Mouse (Mus musculus): ENCODE data around the gene Gbgt1.
A peak's percentile ranks its signal among the peaks of the same experiment; 100 is the strongest.
"Not testable (repeated sequence)": the region's sequence is repeated elsewhere in the genome, so short reads cannot be mapped to it uniquely, and the experiment has no call there.

The Gbgt1 gene

GRCm38 (mm10) chr2:28496671-28497070 is at the start of gene Gbgt1:
Gene Gbgt1 (plus strand): TSS chr2:28496891.
- peak; percentile 46 to 61 for DNase-seq

- no peak for DNase-seq
These were observed 49.4 kb upstream of the Gbgt1 start for GRCm38 (mm10) chr2:28447315-28447670.

DNA sequence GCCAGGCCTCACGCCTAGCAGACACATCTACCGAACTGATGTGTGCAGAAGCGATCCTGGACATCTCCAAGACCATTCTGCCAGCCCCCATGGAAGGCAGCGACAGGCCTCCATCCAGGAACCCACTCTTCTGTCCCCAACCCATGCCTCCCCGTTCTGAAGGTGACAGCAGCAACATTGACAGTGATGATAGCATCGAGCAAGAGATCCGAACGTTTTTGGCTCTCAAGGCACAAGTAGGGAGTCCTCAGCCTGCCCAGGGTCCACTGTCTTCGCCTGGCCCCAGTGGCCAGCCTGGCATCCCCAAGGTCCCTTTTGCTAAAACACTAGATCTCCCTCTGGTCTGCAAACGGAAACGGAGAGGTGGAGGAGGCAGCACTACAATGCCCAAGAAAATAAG is 45.0 kb upstream of the Gbgt1 start:
- DNase-seq, result no peak

DNA sequence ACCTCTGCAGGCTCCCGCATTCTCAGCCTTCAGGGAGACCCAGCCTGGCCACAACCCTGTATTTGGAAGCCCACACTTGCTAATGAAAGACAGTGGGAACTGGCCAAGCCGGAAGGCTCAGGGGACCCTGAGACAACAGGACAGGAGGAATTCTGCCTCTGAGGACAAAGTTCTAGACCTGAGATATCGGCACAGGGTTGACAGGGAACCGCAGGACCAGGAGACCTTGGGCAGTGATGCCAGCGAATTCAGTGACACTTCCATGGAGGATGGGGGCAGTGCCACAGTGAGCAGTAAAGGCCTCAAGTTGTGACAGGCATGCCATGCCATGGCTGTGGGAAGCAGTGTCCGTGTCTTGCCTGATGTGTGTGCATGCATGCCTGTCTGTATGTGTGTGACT is 43.2 kb upstream of the Gbgt1 start:
- no peak for DNase-seq

DNA sequence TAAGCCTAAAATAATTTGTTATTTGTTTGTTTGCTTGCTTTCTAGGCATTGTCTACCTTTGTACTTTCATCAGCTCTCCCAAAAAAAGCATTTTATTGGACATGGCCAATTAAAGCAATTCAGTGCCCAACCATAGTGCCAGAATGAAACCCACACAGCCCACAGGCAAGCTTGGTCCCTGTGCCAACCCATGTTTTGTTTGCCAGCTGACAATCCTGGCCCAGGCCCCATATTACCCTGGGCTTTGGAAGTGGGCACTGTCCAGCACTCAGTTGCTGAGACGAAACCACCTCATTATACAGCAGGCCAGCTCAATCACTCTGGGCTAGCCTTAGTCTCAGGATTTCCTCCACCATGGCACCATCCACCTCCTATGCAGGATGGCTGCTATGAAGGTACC is 40.1 kb upstream of the Gbgt1 start:
- DNase-seq, result no peak

GRCm38 (mm10) chr2:28463919-28464318 is 32.8 kb upstream of the Gbgt1 start:
- peak; percentile 65 to 67 for DNase-seq

GRCm38 (mm10) chr2:28464919-28465318 is 31.8 kb upstream of the Gbgt1 start:
- no peak for DNase-seq

GRCm38 (mm10) chr2:28465836-28466518 is 30.7 kb upstream of the Gbgt1 start, which contains the start of gene 1700007K13Rik:
Gene 1700007K13Rik (minus strand): TSS chr2:28466332.
- DNase-seq, result peak; percentile 76 to 83

DNA sequence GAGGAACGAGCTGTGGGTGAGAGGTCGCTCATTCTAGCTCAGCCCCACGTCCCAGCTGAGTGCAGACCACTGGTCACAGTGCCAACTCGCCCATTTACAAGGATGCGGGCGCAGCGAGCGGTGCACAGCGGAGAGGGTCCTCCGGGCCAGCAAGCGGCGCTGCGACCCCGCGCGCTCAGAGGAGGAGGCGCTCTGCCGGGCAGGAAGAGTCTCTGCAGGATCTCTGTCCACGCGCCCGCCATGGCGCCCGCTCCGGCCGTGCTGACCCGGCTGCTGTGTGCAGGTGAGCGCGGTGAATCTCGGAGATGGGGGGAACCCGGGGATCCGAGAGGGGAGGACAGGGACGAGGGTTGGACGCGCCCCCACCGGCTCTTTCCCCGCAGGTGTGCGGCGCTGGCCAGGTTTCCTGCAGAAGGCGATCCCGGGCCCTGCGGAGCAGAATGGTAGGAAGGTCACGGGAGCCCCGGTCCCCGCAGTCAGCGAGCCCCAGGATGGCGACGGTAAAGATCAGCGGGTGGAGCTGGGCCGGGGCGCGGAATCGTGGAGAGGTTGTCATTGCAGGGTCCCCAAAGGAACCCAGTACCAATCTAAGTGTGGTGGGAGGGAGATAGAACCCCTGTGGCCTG is 28.7 kb upstream of the Gbgt1 start, which contains the start of gene Mrps2:
TSS of gene Mrps2 (plus strand) at position 207 of the 626 bp plus-strand sequence.
- DNase-seq, result peak; percentile 92 to 94

DNA sequence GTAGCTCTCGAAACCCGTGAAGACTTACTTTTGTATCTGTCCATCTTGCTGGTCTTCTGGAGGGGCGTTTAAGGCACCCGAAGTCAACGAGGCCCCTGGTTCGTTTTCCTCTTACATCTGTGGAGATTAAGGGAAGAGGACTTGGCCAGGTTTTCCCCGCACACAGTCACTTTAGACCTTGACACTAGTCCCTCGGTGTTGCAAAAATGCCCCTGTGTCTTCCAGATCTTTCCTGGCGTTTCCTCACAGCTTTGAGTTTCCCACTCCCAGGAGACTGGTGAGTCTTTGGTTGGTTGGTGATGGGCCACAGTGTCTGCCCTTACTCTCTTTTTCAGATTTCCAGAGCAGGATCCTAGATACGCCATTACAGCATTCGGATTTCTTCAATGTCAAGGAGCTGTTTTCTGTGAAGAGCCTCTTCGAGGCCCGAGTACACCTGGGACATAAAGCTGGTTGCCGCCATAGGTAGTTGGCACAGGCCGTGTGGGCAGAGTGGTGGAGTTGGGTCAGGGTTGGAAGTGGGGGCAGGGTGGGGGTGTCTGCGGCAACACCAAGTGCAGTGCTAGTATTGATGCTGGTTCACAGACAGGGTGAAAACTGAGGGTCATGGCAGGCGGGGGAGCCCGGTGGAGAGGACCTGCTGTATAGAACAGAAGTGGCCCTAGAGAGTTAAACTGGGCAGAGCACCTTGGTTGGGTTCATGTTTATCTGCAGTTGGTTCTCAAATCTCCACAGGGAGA is 28.0 kb upstream of the Gbgt1 start:
- no peak for DNase-seq

GRCm38 (mm10) chr2:28469461-28469860 is 27.2 kb upstream of the Gbgt1 start:
- no peak for DNase-seq

- DNase-seq, result no peak
These were observed 26.1 kb upstream of the Gbgt1 start for GRCm38 (mm10) chr2:28470591-28470990.

DNA sequence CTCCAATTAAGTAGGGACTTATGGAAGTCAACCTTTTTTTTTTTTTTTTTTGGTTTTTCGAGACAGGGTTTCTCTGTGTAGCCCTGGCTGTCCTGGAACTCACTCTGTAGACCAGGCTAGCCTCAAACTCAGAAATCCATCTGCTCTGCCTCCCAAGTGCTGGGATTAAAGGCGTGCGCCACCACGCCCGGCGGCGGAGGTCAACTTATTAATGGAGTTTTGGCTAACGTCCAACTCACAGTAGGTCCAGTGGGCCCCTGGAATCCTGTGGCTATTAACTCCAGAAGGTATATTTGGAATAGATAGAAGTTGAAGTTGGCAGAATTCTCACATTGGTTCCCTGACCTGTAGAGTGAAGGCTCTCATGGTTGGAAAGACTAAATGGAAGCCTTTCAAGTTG is 24.7 kb upstream of the Gbgt1 start:
- DNase-seq, result not testable (repeated sequence)

DNA sequence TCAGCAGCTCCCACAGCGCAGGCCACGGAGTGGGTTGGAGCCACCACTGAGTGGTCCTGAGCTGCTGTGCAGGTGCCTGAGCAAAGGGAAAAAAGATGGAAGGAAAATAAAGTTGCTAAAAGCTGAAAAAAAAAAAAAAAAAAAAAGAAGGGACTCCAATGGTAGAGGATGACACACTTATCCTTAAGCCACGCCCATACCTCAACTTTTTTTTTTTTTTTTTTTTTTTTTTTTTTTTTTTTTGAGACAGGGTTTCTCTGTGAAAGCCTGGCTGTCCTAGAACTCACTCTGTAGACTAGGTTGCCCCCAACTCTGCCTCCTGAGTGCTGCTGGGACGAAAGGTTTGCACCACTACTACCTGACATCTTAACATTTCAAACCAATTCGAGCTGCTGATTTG is 18.7 kb upstream of the Gbgt1 start:
- DNase-seq, result not testable (repeated sequence)

GRCm38 (mm10) chr2:28479208-28480204 is 17.2 kb upstream of the Gbgt1 start:
- no peak for DNase-seq

DNA sequence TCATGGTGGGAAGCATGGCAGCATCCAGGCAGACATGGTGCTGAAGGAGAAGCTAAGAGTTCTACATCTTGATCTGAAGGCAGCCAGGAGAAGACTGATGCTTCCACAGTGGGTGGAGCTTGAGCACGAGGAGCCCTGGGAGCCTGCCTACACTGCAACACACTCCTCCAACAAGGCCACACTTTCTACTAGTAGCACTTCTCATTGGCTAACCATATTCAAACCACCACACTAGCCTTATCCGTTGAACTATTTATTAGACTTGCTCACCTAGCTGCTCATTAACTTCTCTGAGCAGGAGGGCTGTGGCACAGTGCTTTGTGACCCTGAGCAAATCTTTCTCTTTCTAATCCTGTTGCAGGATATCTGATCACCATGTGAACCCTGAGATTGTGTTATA is 12.8 kb upstream of the Gbgt1 start:
- peak in 1 of 2 experiments; percentile 39 for DNase-seq

DNA sequence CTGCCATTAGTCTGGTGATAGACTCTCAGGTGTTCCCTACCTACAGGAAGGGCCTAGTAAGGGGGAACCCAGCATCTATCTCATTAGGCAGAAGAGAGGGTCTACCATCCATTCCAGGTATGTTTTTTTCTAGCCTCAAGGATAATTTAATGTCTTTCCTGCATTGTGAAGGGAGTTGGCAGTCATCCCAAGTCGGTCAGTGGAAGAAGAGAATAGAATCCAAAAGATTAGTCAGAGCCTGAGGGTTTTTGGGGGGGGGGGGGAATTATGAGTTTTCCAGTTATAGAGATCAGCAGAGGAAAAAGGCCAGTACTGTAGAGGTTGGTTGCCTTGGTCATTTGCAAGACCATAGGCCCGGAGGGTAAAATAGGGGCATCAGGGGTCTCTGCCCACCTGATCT is 2.2 kb upstream of the Gbgt1 start:
- peak in 1 of 2 experiments; percentile 10 for DNase-seq

DNA sequence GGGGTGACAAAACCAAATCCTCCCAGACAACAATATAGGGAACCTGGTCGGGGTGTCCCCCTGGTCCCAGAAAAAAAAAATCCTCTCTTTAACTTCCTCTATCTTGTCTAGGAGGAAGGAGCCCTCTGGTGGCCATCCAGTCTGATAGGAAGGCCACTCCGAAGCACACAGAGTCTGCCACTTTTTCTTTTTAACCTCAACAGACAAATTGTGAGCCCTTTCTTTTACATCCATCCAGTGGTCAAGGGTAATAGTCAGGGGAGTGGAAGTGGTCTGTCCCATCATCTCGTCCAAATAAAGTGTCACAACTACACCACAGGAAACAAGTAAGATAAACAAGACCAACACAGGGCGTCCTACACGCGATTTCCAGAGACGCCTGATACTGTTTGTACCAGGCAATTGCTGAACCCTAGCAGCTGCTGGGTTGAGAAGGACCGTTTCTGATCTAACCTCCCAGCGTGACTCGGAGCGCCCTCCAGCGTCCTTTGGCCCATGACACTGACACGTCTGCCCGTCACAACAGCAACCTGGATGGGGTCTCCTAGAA is 1.4 kb upstream of the Gbgt1 start:
- peak; percentile 59 to 71 for DNase-seq

DNA sequence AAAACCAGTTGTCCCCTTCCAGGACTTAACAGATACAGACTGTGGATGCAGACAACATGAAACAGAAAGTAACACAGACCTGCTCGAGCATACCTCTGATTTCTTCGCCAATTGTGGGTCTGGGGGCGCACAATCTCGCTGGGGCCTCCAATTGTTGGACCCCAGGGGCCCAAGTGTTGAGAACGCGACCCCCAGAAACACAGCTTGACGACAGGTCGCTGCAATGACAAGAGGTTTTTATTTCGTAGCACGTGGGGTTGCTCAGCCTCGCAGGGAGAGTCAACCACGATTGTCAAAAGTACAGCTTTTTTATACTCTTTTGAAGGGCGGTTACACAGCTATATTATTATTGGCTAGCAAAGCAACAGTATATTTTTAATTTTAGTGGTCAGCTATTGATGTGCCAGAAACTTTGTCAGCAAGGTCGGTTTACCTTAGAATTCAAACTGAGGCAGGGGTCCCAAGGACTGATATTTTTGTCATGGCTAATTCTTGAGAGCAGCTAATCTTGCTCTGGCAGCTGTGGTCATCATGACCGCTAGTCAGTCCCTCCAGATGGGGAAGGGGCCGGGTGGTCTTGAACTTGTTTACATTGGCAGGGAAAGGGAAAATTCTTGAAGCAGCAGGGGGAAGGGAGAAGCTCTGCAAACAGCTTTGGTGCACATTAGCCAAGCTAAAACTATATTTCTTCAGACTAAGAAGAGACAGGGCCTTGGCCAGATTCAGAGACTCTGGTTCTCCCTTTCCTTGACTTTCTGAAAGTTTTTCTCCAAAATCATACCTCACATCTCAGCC is 693 bp upstream of the Gbgt1 start:
- peak; percentile 53 to 57 for DNase-seq

GRCm38 (mm10) chr2:28497561-28497960 is 870 bp downstream of the Gbgt1 start:
- peak in 1 of 2 experiments; percentile 1 for DNase-seq

DNA sequence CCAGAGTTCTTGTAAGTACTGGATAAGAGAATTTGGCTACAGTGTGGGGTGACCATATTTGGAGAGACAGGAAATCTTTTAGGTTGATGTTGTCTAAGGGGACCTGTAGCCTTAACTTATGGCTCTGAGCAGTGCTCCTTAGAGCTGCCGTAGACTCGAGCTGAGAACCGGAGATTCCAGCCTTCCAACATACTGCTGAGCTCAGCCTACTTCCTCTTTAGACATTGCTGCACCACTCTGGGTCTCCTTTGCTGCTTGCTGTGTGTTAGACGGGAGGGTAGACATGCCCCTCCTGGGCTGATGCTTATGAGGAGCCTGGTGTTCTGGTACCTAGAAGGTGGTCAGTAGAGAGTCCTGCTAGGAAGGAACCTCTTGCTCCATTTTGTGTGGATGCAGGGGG is 1.7 kb downstream of the Gbgt1 start:
- peak in 1 of 2 experiments; percentile 2 for DNase-seq

All from kidney, postnatal 4 days (tissue).